Mouse (Mus musculus): ENCODE data around the gene Atp5j2. TPM values are rescaled to one million over a fixed set of nuclear protein-coding genes. Genes with fewer than 3 reads are reported as not detected.

Gene Atp5j2
- total and polyA plus RNA-seq, 3 experiments: 493 to 733 (median 543) TPM

GRCm38 (mm10) chr5:145189416-145189815, 2.4 kb downstream of the Atp5j2 start:
- DNase-seq (ENCODE audit: low read depth, low spot score): no peak
- Histone ChIP-seq H3K4me3 (ENCODE audit: control insufficient read depth in 1 of 2, insufficient read depth in 1 of 2, low read depth in 2 of 2, low read length in 2 of 2) (no peak overlapping the region), H3K27ac (ENCODE audit: control insufficient read depth, low read depth, low read length) (no peak overlapping the region), H3K9me3 (replicated peaks; ENCODE audit: insufficient read depth, low read length) (no peaks in the 10 kb centered on the region), H3K79me2 (ENCODE audit: control insufficient read depth, insufficient read depth, low read length, poor library complexity) (peaks cover 45% of the 10 kb centered on the region), H3K27me3 (ENCODE audit: control insufficient read depth in 1 of 2, insufficient read depth in 2 of 2, low read length in 2 of 2) (no peaks in the 10 kb centered on the region), H3K4me1 (ENCODE audit: control insufficient read depth in 1 of 2, insufficient read depth in 2 of 2, low read length in 2 of 2) (peaks cover 0 to 20% of the 10 kb centered on the region in 2 experiments; a peak in 3 of 4 replicates), H3K36me3 (ENCODE audit: control insufficient read depth in 1 of 2, insufficient read depth in 2 of 2, low read length in 2 of 2) (peaks cover 2 to 22% of the 10 kb centered on the region in 2 experiments), H3K9ac (ENCODE audit: control insufficient read depth, low read depth, low read length, poor library complexity, severe bottlenecking) (no peak overlapping the region)
- TF ChIP-seq MAX (IDR thresholded peaks at IDR 0.05; ENCODE audit: low read length): no peak
- TF ChIP-seq ZMIZ1 (IDR thresholded peaks at IDR 0.05; ENCODE audit: low read depth, low read length): no peak
- TF ChIP-seq RCOR1 (IDR thresholded peaks at IDR 0.05; ENCODE audit: low read depth, low read length): no peak
- no peak for TF ChIP-seq GATA1 (IDR thresholded peaks at IDR 0.05; ENCODE audit: low read depth, low read length)
- no peak for TF ChIP-seq CHD2 (IDR thresholded peaks at IDR 0.05; ENCODE audit: low read length)
- no peak for TF ChIP-seq UBTF (IDR thresholded peaks at IDR 0.05; ENCODE audit: borderline replicate concordance, insufficient read depth, low read depth, low read length)
- TF ChIP-seq ZNF384 (IDR thresholded peaks at IDR 0.05; ENCODE audit: low read depth, low read length): no peak
- TF ChIP-seq GABPA (IDR thresholded peaks at IDR 0.05; ENCODE audit: low read depth, low read length): no peak
- TF ChIP-seq MAFK (IDR thresholded peaks at IDR 0.05; ENCODE audit: borderline replicate concordance, low read depth, low read length): no peak
- no peak for TF ChIP-seq SIN3A (IDR thresholded peaks at IDR 0.05; ENCODE audit: low read length)

- Histone ChIP-seq H3K4me1 (ENCODE audit: control insufficient read depth in 1 of 2, insufficient read depth in 2 of 2, low read length in 2 of 2) (peaks cover 0 to 14% of the 10 kb centered on the region in 2 experiments; a peak in 3 of 4 replicates), H3K4me3 (ENCODE audit: control insufficient read depth in 1 of 2, insufficient read depth in 1 of 2, low read depth in 2 of 2, low read length in 2 of 2) (no peak overlapping the region), H3K9me3 (replicated peaks; ENCODE audit: insufficient read depth, low read length) (no peaks in the 10 kb centered on the region), H3K36me3 (ENCODE audit: control insufficient read depth in 1 of 2, insufficient read depth in 2 of 2, low read length in 2 of 2) (peaks cover 10 to 16% of the 10 kb centered on the region in 2 experiments), H3K79me2 (ENCODE audit: control insufficient read depth, insufficient read depth, low read length, poor library complexity) (peaks cover 31% of the 10 kb centered on the region), H3K27me3 (ENCODE audit: control insufficient read depth in 1 of 2, insufficient read depth in 2 of 2, low read length in 2 of 2) (no peaks in the 10 kb centered on the region), H3K9ac (ENCODE audit: control insufficient read depth, low read depth, low read length, poor library complexity, severe bottlenecking) (no peak overlapping the region), H3K27ac (ENCODE audit: control insufficient read depth, low read depth, low read length) (no peak overlapping the region)
- TF ChIP-seq TBP (IDR thresholded peaks at IDR 0.05; ENCODE audit: low read depth, low read length) (no peak), POLR2AphosphoS2 (IDR thresholded peaks at IDR 0.05; ENCODE audit: low read length) (0 out of 2 replicates have a peak, but pooled peaks have one; percentile 46)
- no peak for DNase-seq (ENCODE audit: low read depth, low spot score)
Observed at GRCm38 (mm10) chr5:145185244-145185643, 6.6 kb downstream of the Atp5j2 start.

DNA sequence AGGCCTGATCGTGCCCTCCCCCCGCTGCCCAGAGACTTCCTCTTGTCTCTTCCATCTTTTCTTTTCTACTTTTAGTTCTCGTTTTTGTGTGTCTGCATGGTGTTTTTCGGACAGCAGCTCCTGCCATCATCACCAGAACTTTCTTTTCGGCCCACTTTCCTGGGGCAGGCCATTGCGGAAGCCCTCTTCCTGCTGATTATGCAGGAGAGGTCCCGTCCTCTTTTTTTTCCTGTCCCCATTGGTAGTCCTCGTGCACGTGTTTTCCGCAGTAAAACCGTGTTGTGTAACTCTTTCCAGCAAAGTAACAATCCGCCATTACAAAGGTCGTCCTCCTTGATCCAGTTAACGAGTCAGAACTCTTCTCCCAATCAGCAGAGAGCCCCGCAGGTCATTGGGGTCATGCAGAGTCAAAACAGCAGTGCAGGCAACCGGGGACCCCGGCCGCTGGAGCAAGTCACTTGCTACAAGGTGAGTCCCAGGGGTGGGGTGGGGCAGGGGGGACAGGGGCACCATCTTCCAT, 13.3 kb downstream of the Atp5j2 start:
- H3K79me2 ChIP-seq (ENCODE audit: control insufficient read depth, insufficient read depth, low read length, poor library complexity): no peaks in the 10 kb centered on the region
- H3K9me3 ChIP-seq (replicated peaks; ENCODE audit: insufficient read depth, low read length): no peaks in the 10 kb centered on the region
- H3K4me3 ChIP-seq (ENCODE audit: control insufficient read depth in 1 of 2, insufficient read depth in 1 of 2, low read depth in 2 of 2, low read length in 2 of 2): no peak overlapping the region
- peaks cover 0 to 15% of the 10 kb centered on the region in 2 experiments; a peak in 2 of 4 replicates for H3K36me3 ChIP-seq (ENCODE audit: control insufficient read depth in 1 of 2, insufficient read depth in 2 of 2, low read length in 2 of 2)
- no peak overlapping the region for H3K27ac ChIP-seq (ENCODE audit: control insufficient read depth, low read depth, low read length)
- no peak overlapping the region for H3K9ac ChIP-seq (ENCODE audit: control insufficient read depth, low read depth, low read length, poor library complexity, severe bottlenecking)
- no peaks in the 10 kb centered on the region for H3K4me1 ChIP-seq (ENCODE audit: control insufficient read depth in 1 of 2, insufficient read depth in 2 of 2, low read length in 2 of 2)
- no peaks in the 10 kb centered on the region for H3K27me3 ChIP-seq (ENCODE audit: control insufficient read depth in 1 of 2, insufficient read depth in 2 of 2, low read length in 2 of 2)
- TF ChIP-seq MXI1 (IDR thresholded peaks at IDR 0.05; ENCODE audit: low read depth, low read length): no peak
- no peak for TF ChIP-seq GATA1 (IDR thresholded peaks at IDR 0.05; ENCODE audit: low read depth, low read length)
- no peak for TF ChIP-seq HCFC1 (IDR thresholded peaks at IDR 0.05; ENCODE audit: low read depth, low read length)
- TF ChIP-seq ELF1 (IDR thresholded peaks at IDR 0.05; ENCODE audit: low read depth, low read length): no peak
- TF ChIP-seq UBTF (IDR thresholded peaks at IDR 0.05; ENCODE audit: borderline replicate concordance, insufficient read depth, low read depth, low read length): no peak
- DNase-seq (ENCODE audit: low read depth, low spot score): no peak
